Mouse (Mus musculus): Measurements from ENCODE around the gene Col18a1.

GRCm38 (mm10) chr10:77165963-77166717 lies at the start of gene Col18a1:
- TF ChIP-seq POLR2A (IDR thresholded peaks at IDR 0.05; ENCODE audit: borderline replicate concordance, insufficient read depth, low read length) (no peak), CTCF (IDR thresholded peaks at IDR 0.05; ENCODE audit: borderline replicate concordance, insufficient read depth, low read depth, low read length) (no peak)
